Mouse (Mus musculus) stomach, postnatal 0 days (tissue): ENCODE measurements around the gene Hvcn1.

Experiments used
- CTCF ChIP-seq: IDR thresholded peaks from 2 replicates; pipeline ENCODE4 v1.5.1; 2016; ENCODE audit warnings: antibody characterized with exemption, low read depth, mild to moderate bottlenecking, moderate library complexity
- EP300 ChIP-seq: optimal IDR thresholded peaks from 2 replicates; pipeline ENCODE3; 2016; ENCODE audit warnings: antibody characterized with exemption

GRCm38 (mm10) chr5:122263933-122264905, 57.6 kb downstream of the Hvcn1 start, which contains the start of gene Tctn1:
- TF ChIP-seq CTCF (no peak), EP300 (no peak)
